Mouse (Mus musculus) neural tube, embryonic 15.5 days (tissue): ENCODE measurements at regions not wholly inside any gene's neighbourhood (a gene's known extent, or its start where the extent isn't known, plus 50 kb on each side); places are given as distances from the start of the nearest gene placed in this dataset.

Experiments
- ATAC-seq: fragments of 200-750 bp; cut with Nextera tagmentation; 2 replicates; pipeline ENCODE4 v1.8.0; 2017; ENCODE audit warnings: mild to moderate bottlenecking, moderate TSS enrichment, moderate library complexity; ENCODE audit not compliant: low FRiP score
- H3K27ac ChIP-seq: fragments of 300-500 bp; sonication (generic); replicated peaks from 2 replicates; pipeline ENCODE4 v1.5.1; 2015; ENCODE audit warnings: mild to moderate bottlenecking, inconsistent platforms
- H3K27me3 ChIP-seq: fragments of 300-500 bp; sonication (generic); replicated peaks from 2 replicates; pipeline ENCODE4 v1.6.1; 2015; ENCODE audit warnings: inconsistent platforms
- H3K36me3 ChIP-seq: fragments of 300-500 bp; sonication (generic); 2 replicates; pipeline ENCODE4 v1.6.1; 2015; ENCODE audit warnings: inconsistent platforms
- H3K4me1 ChIP-seq: fragments of 300-500 bp; sonication (generic); 2 replicates; pipeline ENCODE4 v1.6.1; 2015; ENCODE audit warnings: inconsistent platforms
- H3K4me2 ChIP-seq: fragments of 300-500 bp; sonication (generic); 2 replicates; pipeline ENCODE4 v1.6.1; 2015; ENCODE audit warnings: inconsistent platforms, mild to moderate bottlenecking, moderate library complexity
- H3K4me3 ChIP-seq: fragments of 300-500 bp; sonication (generic); replicated peaks from 2 replicates; pipeline ENCODE4 v1.5.1; 2015; ENCODE audit warnings: mild to moderate bottlenecking, inconsistent platforms
- H3K9ac ChIP-seq: fragments of 300-500 bp; sonication (generic); replicated peaks from 2 replicates; pipeline ENCODE4 v1.6.1; 2015; ENCODE audit warnings: mild to moderate bottlenecking, inconsistent platforms
- H3K9me3 ChIP-seq: fragments of 300-500 bp; sonication (generic); replicated peaks from 2 replicates; pipeline ENCODE4 v1.6.1; 2016; ENCODE audit warnings: inconsistent platforms
- WGBS: fragments of 180-500 bp; shearing (Covaris S2); methylation state at CpG from one replicate; pipeline ENCODE4 v1.1.7; 2015; ENCODE audit warnings: mixed read lengths; 5-methylcytosine and 5-hydroxymethylcytosine counted together

GRCm38 (mm10) chr2:17840941-17841498 lies 109.8 kb upstream of the Nebl start:
- no peaks in the 10 kb centered on the region for H3K9me3 ChIP-seq
- H3K9ac ChIP-seq = no peak overlapping the region
- H3K36me3 ChIP-seq = no peaks in the 10 kb centered on the region
- no peak overlapping the region for H3K4me2 ChIP-seq
- H3K27me3 ChIP-seq = no peaks in the 10 kb centered on the region
- H3K4me1 ChIP-seq = peaks cover 20% of the 10 kb centered on the region
- no peak overlapping the region for H3K4me3 ChIP-seq
- ATAC-seq = no peak
- no peak overlapping the region for H3K27ac ChIP-seq
- WGBS = 79% methylated on average over 4 of the region's 4 CpGs

GRCm38 (mm10) chr2:17839649-17840048 lies 108.4 kb upstream of the Nebl start:
- ATAC-seq = no peak
- 50% methylated on average over 4 of the region's 4 CpGs for WGBS
- Histone ChIP-seq H3K9ac (no peak overlapping the region), H3K4me3 (no peak overlapping the region), H3K36me3 (no peaks in the 10 kb centered on the region), H3K4me1 (peaks cover 20% of the 10 kb centered on the region), H3K27me3 (no peaks in the 10 kb centered on the region), H3K4me2 (peak overlapping the region; percentile 37; the same call in 1 of the 2 replicates), H3K27ac (no peak overlapping the region), H3K9me3 (no peaks in the 10 kb centered on the region)

DNA sequence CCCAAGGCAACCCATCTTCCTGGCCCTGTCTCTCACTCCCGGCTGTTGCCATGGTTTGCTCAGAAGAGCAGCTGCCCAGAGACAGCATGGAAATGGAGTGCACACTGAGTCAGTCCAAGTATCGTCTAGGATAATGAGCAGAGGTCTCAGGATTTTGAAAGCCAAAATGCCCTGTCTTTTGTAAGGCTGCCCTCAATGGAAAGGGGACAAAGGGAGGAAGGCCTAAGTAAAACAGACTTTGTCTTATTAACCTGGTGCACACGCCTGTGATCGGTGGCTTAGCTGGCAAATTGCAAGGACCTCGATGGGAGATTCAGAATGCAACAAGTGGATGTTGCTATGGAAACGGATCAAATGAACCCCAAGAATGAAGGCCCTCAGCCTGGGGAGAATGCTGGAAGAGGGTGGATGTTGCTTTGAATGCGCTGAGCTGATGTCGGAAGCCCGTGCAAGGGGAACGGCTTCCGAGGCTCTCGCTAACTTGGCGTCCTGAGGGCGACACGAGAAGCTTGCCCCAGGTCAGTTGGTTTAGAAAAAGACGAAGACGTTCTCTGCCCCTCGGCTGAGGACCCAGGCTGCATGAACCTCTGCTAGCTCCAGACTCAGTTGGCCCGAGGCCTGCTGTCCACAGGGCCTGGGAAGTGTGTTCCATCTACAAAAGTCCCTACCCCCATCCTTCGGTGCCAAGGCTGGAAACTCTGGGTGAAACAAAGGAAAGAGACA lies 107.8 kb upstream of the Nebl start:
- Histone ChIP-seq H3K4me3 (no peak overlapping the region), H3K27me3 (no peaks in the 10 kb centered on the region), H3K27ac (no peak overlapping the region; the same call in 1 of the 2 replicates), H3K4me1 (peaks cover 20% of the 10 kb centered on the region), H3K9me3 (no peaks in the 10 kb centered on the region), H3K36me3 (no peaks in the 10 kb centered on the region), H3K4me2 (peak overlapping the region; percentile 37), H3K9ac (no peak overlapping the region)
- WGBS = 25% methylated on average over 20 of the region's 20 CpGs
- peak; percentile 76 for ATAC-seq

- no peak for ATAC-seq
- H3K9me3 ChIP-seq = no peaks in the 10 kb centered on the region
- H3K4me3 ChIP-seq = no peak overlapping the region
- no peak overlapping the region for H3K9ac ChIP-seq
- peaks cover 20% of the 10 kb centered on the region for H3K4me1 ChIP-seq
- H3K27me3 ChIP-seq = no peaks in the 10 kb centered on the region
- no peaks in the 10 kb centered on the region for H3K36me3 ChIP-seq
- 58% methylated on average over 7 of the region's 7 CpGs for WGBS
- no peak overlapping the region; the same call in 1 of the 2 replicates for H3K27ac ChIP-seq
- H3K4me2 ChIP-seq = no peak overlapping the region
Observed at GRCm38 (mm10) chr2:17838381-17838680, 107.1 kb upstream of the Nebl start.

GRCm38 (mm10) chr2:17837541-17838380 lies 106.5 kb upstream of the Nebl start:
- H3K4me3 ChIP-seq = no peak overlapping the region
- H3K36me3 ChIP-seq = no peaks in the 10 kb centered on the region
- no peaks in the 10 kb centered on the region for H3K9me3 ChIP-seq
- 65% methylated on average over 14 of the region's 14 CpGs for WGBS
- peaks cover 20% of the 10 kb centered on the region for H3K4me1 ChIP-seq
- no peak overlapping the region for H3K9ac ChIP-seq
- no peak overlapping the region for H3K4me2 ChIP-seq
- H3K27ac ChIP-seq = no peak overlapping the region; the same call in 1 of the 2 replicates
- H3K27me3 ChIP-seq = no peaks in the 10 kb centered on the region
- no peak for ATAC-seq

DNA sequence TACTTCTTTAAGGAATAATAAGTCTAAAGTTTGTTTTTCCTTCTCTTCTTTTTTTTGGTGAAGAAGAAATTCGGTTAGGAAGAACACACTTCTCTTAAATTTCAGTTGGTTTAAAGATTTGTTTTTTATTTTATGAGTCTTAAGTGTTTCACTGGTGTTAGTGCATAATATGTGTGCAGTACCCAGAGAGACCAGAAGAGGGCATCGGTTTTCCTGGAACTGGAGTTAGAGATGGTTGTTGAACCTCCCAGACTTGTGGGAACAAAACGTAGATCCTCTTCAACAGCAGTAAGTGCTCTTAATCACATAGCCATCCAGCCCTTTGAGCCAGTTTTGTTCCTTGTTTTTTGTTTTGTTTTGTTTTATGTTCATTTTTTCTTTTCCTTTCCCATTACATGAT lies 101.5 kb upstream of the Nebl start:
- no peak overlapping the region for H3K4me3 ChIP-seq
- H3K4me2 ChIP-seq = no peak overlapping the region
- H3K9ac ChIP-seq = no peak overlapping the region
- no peak for ATAC-seq
- peaks cover 1% of the 10 kb centered on the region; the same call in 1 of the 2 replicates for H3K4me1 ChIP-seq
- 81% methylated on average over 3 of the region's 3 CpGs for WGBS
- H3K36me3 ChIP-seq = no peaks in the 10 kb centered on the region
- H3K9me3 ChIP-seq = no peaks in the 10 kb centered on the region
- H3K27me3 ChIP-seq = no peaks in the 10 kb centered on the region
- no peak overlapping the region for H3K27ac ChIP-seq

- WGBS = 84% methylated on average over 5 of the region's 5 CpGs
- ATAC-seq = no peak
Observed at GRCm38 (mm10) chr2:17830216-17830615, 99.0 kb upstream of the Nebl start.

GRCm38 (mm10) chr2:17825271-17825670 lies 94.0 kb upstream of the Nebl start:
- WGBS = 93% methylated on average over 2 of the region's 2 CpGs
- Histone ChIP-seq H3K4me2 (no peak overlapping the region), H3K36me3 (no peaks in the 10 kb centered on the region), H3K9me3 (no peaks in the 10 kb centered on the region), H3K27ac (no peak overlapping the region), H3K4me3 (no peak overlapping the region), H3K4me1 (no peaks in the 10 kb centered on the region), H3K27me3 (no peaks in the 10 kb centered on the region), H3K9ac (no peak overlapping the region)
- no peak for ATAC-seq

More at GRCm38 (mm10) chr2:17830216-17830615, 99.0 kb upstream of the Nebl start:
- no peaks in the 10 kb centered on the region for H3K4me1 ChIP-seq
- no peaks in the 10 kb centered on the region for H3K36me3 ChIP-seq
- H3K9ac ChIP-seq = no peak overlapping the region
- no peak overlapping the region for H3K4me3 ChIP-seq
- no peaks in the 10 kb centered on the region for H3K27me3 ChIP-seq
- H3K4me2 ChIP-seq = no peak overlapping the region
- H3K27ac ChIP-seq = no peak overlapping the region
- no peaks in the 10 kb centered on the region for H3K9me3 ChIP-seq

DNA sequence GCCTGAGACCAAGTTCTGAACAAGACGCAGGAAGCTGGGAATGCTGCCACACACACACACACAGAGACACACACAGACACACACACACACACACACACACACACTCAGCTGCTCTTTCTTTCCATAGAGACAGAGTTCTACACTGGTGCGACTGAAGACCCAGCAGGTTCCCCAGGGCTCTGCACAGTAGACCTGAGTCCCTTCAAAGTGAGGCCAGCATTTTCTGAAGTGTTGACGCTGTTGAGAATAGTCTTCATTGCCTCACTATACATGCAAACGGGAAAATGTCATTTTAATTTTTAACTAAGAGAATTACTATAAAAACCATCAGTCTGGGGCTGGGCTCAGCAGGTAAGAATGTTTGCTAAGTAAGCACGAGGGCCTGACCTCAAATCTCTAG lies 92.9 kb upstream of the Nebl start:
- Histone ChIP-seq H3K4me2 (no peak overlapping the region), H3K9ac (no peak overlapping the region), H3K27me3 (no peaks in the 10 kb centered on the region), H3K4me1 (no peaks in the 10 kb centered on the region), H3K36me3 (no peaks in the 10 kb centered on the region), H3K9me3 (no peaks in the 10 kb centered on the region), H3K27ac (no peak overlapping the region), H3K4me3 (no peak overlapping the region)
- WGBS = 85% methylated on average over 5 of the region's 5 CpGs
- ATAC-seq = no peak

GRCm38 (mm10) chr2:17822621-17823006 lies 91.3 kb upstream of the Nebl start:
- no peak overlapping the region for H3K27ac ChIP-seq
- no peak overlapping the region for H3K4me3 ChIP-seq
- WGBS = 66% methylated on average over 4 of the region's 4 CpGs
- no peaks in the 10 kb centered on the region for H3K27me3 ChIP-seq
- H3K4me2 ChIP-seq = no peak overlapping the region
- no peak overlapping the region for H3K9ac ChIP-seq
- H3K36me3 ChIP-seq = no peaks in the 10 kb centered on the region
- H3K9me3 ChIP-seq = no peaks in the 10 kb centered on the region
- ATAC-seq = no peak
- no peaks in the 10 kb centered on the region for H3K4me1 ChIP-seq

DNA sequence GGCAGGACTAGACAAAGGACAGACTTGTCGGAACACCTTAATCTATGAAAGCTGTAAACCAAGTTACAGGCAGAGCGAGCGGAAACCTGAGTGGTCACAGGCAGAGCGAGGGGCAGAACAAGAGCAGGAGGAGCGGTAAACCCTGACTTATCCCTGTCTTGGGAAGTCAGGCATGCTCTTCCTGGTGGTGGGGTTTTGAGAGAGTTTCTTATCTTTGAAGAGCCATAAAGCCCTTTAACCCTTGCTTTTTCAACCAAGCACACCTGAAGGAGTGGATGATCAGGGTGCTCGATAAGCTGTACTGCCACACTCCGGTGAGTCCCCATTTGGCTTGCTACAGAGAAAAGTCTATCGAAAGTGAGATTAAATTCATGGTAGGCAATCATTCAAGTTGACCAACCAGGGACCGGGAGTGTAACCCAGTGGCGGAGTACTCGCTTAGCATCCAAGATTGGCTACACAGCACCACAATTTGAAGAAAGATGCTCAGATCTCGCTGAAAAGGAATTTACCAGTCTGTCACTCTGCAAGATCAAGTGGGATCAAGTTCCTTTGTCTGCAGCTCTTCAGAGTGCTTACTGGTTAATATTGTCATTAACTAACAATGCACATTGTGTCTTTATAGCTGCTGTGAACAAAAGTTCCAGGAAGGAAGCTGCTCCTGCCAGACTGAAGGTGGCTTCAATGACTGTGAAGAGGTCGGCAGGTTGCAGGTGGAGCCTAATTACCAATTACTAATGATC lies 90.8 kb upstream of the Nebl start:
- ATAC-seq = no peak
- no peaks in the 10 kb centered on the region for H3K36me3 ChIP-seq
- H3K9ac ChIP-seq = no peak overlapping the region
- WGBS = 63% methylated on average over 13 of the region's 13 CpGs
- no peak overlapping the region for H3K4me3 ChIP-seq
- H3K4me2 ChIP-seq = no peak overlapping the region
- no peaks in the 10 kb centered on the region for H3K9me3 ChIP-seq
- H3K4me1 ChIP-seq = no peaks in the 10 kb centered on the region
- no peak overlapping the region for H3K27ac ChIP-seq
- H3K27me3 ChIP-seq = no peaks in the 10 kb centered on the region
